Mouse (Mus musculus): ENCODE results near the gene 1700003E16Rik. TPM values are rescaled to one million over a fixed set of nuclear protein-coding genes. Genes with fewer than 3 reads are reported as not detected.
"Not testable (repeated sequence)": the region's sequence is repeated elsewhere in the genome, so short reads cannot be mapped to it uniquely, and the experiment has no call there.

Gene 1700003E16Rik
- polyA plus RNA-seq, 1 experiment from 2014 or later: 2.1 TPM

DNA sequence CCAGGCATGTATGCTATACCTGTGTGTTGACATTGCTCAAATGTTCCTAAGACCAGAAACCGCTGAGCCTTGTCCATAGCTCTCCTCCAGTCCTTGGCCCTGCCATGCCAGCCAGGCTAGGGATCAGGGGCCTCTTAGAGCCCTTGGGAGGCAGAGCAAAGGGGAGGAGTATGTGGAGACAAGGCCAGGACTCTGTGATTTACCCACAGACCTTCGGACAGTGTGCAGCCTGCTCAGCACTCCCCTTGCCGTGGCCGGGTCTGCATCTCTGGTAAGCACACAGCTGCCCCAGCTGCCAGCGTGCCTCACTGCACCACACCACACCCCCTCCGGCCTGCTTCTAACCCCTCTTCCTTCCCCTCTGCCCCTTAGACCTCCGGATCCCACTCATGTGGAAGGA is 8.9 kb upstream of the 1700003E16Rik start:
- Histone ChIP-seq H3K36me3 (replicated peaks) (peaks cover 67% of the 10 kb centered on the region), H3K9me3 (no peaks in the 10 kb centered on the region), H3K27ac (replicated peaks) (0 out of 2 replicates have a peak overlapping the region, but pooled peaks have one; percentile 4), H3K27me3 (replicated peaks; ENCODE audit: low read depth, poor library complexity, severe bottlenecking) (peaks cover 6% of the 10 kb centered on the region; the same call in 1 of the 2 replicates), H3K4me3 (no peak overlapping the region), H3K4me1 (peaks cover 45% of the 10 kb centered on the region)
- DNase-seq (ENCODE audit: low spot score): no peak
- 65% methylated on average over 7 of the region's 7 CpGs for WGBS

- Histone ChIP-seq H3K27me3 (replicated peaks; ENCODE audit: low read depth, poor library complexity, severe bottlenecking) (0 out of 2 replicates have a peak, but pooled peaks cover 15% of the 10 kb centered on the region), H3K4me1 (peaks cover 46% of the 10 kb centered on the region), H3K36me3 (replicated peaks) (peaks cover 70% of the 10 kb centered on the region), H3K27ac (replicated peaks) (no peak overlapping the region), H3K9me3 (no peaks in the 10 kb centered on the region), H3K4me3 (no peak overlapping the region)
- no peak for DNase-seq (ENCODE audit: low spot score)
- WGBS: 31% methylated on average over 8 of the region's 8 CpGs
Observed at GRCm38 (mm10) chr6:83151721-83152120, 4.5 kb upstream of the 1700003E16Rik start.

DNA sequence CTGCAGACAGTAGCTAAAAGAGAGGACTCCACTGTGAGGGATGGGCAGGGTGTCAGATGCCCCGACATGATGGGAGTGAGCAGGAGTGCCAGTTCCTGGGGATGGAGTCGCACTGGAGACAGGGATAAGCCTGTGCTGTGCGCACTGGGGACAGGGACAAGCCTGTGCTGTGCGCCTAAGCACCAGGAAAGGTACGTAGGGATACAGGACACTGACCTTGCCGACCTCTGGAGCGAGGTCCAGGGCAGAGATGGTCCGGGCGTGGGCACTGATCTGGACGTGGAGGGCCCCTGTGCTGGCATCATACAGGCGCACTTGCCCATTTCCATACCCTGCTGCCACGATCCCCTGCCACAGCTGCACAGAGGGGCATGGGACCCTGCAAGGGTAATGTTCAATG is 3.2 kb upstream of the 1700003E16Rik start:
- Histone ChIP-seq H3K27me3 (replicated peaks; ENCODE audit: low read depth, poor library complexity, severe bottlenecking) (0 out of 2 replicates have a peak, but pooled peaks cover 15% of the 10 kb centered on the region), H3K36me3 (replicated peaks) (peaks cover 57% of the 10 kb centered on the region), H3K9me3 (no peaks in the 10 kb centered on the region), H3K4me1 (peaks cover 41% of the 10 kb centered on the region), H3K27ac (replicated peaks) (no peak overlapping the region), H3K4me3 (no peak overlapping the region)
- DNase-seq (ENCODE audit: low spot score): no peak
- WGBS: 84% methylated on average over 12 of the region's 12 CpGs

- Histone ChIP-seq H3K9me3 (no peaks in the 10 kb centered on the region), H3K27ac (replicated peaks) (no peak overlapping the region), H3K4me3 (no peak overlapping the region), H3K27me3 (replicated peaks; ENCODE audit: low read depth, poor library complexity, severe bottlenecking) (0 out of 2 replicates have a peak, but pooled peaks cover 15% of the 10 kb centered on the region), H3K4me1 (peaks cover 41% of the 10 kb centered on the region), H3K36me3 (replicated peaks) (peaks cover 52% of the 10 kb centered on the region)
- 63% methylated on average over 5 of the region's 5 CpGs for WGBS
- no peak for DNase-seq (ENCODE audit: low spot score)
Observed at GRCm38 (mm10) chr6:83153485-83153884, 2.7 kb upstream of the 1700003E16Rik start.

DNA sequence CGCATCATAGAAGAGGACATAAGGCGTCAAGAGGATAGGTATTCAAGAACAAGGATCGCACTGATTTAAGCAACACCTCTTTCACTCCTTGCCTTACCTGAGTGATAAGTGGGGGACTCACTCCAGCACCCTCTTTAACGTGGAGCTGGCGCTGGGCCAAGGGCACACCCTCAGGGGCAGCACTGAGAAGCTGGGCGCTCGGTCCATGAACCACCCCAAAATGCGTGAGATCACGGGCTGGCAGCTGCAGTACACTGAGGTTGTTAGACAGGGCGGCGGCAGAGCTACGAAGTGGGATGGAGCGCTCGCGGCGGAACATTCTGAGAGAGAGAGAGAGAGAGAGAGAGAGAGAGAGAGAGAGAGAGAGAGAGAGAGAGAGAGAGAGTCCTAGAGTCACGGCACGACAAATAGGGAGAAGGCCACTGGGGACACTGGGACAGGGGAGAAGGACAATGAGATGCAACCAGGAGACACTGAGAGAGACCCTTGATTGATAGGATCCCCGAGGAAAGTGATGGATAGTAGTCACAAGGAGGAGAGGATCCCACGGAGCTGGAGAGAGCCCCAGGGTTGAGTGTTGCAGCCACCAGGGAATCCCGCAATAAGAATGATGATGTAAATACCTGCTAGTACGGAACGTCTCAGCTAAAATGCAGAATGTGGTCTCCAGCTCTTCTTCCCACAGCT is 509 bp upstream of the 1700003E16Rik start:
- H3K27ac ChIP-seq (replicated peaks): peak overlapping the region; percentile 80
- peak overlapping the region; percentile 73 for H3K4me3 ChIP-seq
- peaks cover 26% of the 10 kb centered on the region for H3K27me3 ChIP-seq (replicated peaks; ENCODE audit: low read depth, poor library complexity, severe bottlenecking)
- 11% methylated on average over 23 of the region's 23 CpGs for WGBS
- no peaks in the 10 kb centered on the region for H3K9me3 ChIP-seq
- peaks cover 30% of the 10 kb centered on the region for H3K36me3 ChIP-seq (replicated peaks)
- H3K4me1 ChIP-seq: peaks cover 38% of the 10 kb centered on the region
- DNase-seq (ENCODE audit: low spot score): peak; percentile 38

DNA sequence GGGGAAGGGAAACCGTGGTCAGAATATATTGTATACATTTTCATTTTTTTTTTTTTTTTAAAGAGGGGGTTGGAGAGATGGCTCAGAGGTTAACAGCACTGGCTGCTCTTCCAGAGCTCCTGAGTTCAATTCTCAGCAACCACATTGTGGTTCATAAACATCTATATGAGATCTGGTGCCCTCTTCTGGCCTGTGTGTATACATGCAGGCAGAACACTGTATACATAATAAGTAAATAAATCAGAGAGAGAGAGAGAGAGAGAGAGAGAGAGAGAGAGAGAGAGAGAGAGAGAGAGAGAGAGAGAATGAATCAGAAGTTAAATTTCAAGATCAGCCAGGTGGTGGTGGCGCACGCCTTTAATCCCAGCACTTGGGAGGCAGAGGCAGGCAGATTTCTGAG is 3.3 kb downstream of the 1700003E16Rik start:
- H3K4me3 ChIP-seq; H3K9me3 ChIP-seq; H3K27ac ChIP-seq (replicated peaks); H3K36me3 ChIP-seq (replicated peaks): not testable (repeated sequence)
- Histone ChIP-seq H3K4me1 (peaks cover 41% of the 10 kb centered on the region), H3K27me3 (replicated peaks; ENCODE audit: low read depth, poor library complexity, severe bottlenecking) (peaks cover 46% of the 10 kb centered on the region)
- DNase-seq (ENCODE audit: low spot score): peak; percentile 52
- 33% methylated on average over 3 of the region's 3 CpGs for WGBS

DNA sequence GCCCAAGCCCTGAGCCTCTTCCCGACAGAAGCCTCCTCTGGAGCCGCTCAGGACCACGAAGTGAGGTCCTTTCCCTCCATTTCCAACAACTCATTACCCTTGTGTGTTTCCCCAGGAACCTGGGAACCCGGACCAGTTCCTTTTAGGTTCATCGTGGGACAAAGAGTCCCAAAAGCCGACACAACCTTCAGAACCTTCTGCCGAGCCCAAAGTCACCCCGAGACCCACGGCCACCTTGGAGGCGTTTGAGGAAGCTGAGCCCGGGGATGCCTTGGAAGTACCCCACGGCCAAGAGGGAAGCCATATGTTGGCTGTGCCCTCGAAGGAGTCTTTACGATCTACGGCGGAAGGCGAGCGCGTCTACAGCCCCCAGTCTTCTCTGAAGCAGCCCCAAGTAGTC is 5.2 kb downstream of the 1700003E16Rik start:
- DNase-seq (ENCODE audit: low spot score): no peak
- WGBS: 6% methylated on average over 19 of the region's 19 CpGs

DNA sequence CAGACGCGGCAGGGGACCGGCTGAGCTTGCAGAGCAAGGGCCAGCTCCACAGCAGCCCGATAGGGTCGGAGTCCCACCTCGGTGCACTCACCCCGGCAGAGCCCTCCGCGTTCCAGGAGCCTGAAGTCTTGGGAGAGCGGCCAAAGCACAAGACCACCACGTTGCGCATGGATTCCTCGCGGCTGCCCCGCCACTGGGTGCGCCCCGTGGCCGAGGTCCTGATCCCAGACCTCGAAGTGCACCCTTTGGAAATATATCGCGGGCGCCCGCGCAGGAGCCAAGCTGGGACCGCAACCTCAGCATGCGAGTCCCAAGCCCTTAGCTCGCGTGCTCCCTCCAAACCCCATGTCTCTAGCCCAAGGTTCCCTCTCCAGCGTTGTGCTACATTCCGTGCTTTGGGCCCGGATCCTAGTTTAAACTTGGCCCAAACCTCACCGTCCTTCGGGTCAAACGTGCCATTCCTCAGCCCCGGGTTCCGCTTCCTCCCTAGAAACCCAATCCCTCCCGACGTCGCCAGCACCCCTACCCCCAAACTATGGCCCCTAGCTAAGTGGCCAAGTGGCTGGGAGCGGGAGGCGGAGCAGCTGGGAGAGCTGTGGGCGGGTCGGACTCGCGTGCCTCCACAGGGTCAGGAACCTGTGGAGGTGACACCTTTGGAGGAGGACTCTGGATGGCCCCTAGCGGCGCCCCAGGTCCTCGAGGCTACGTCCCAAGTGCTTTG is 5.9 kb downstream of the 1700003E16Rik start:
- no peaks in the 10 kb centered on the region for H3K9me3 ChIP-seq

More for the DNA sequence above, 5.2 kb downstream of the 1700003E16Rik start:
- Histone ChIP-seq H3K9me3 (no peaks in the 10 kb centered on the region), H3K4me3 (peak overlapping the region; percentile 54), H3K27me3 (replicated peaks; ENCODE audit: low read depth, poor library complexity, severe bottlenecking) (peaks cover 34% of the 10 kb centered on the region), H3K27ac (replicated peaks) (no peak overlapping the region), H3K36me3 (replicated peaks) (no peaks in the 10 kb centered on the region), H3K4me1 (peaks cover 32% of the 10 kb centered on the region)

DNA sequence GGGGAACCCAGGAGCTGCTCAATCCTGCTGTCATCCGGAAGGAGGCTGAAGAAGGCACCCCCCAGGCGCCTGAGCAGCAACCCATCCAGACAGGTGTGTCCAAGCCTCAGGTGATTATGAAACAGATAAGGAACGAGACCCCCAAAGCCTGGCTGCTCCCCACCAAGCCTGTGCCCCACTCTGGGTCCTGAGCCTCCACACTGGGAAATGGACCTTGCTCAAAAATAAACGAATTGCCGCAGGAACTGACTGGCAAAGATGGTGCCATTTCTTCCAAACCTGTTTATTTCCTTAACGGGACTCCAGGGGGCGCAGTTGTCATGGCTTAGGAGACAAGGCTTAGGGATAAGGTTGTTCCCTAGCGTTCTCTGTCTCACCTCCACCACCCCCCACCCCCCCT is 6.5 kb downstream of the 1700003E16Rik start:
- H3K9me3 ChIP-seq: no peaks in the 10 kb centered on the region
- H3K4me3 ChIP-seq: peak overlapping the region; percentile 54
- WGBS: under 1% methylated on average over 8 of the region's 8 CpGs
- DNase-seq (ENCODE audit: low spot score): peak; percentile 77
- no peak overlapping the region for H3K27ac ChIP-seq (replicated peaks)
- H3K27me3 ChIP-seq (replicated peaks; ENCODE audit: low read depth, poor library complexity, severe bottlenecking): peaks cover 34% of the 10 kb centered on the region
- H3K4me1 ChIP-seq: peaks cover 40% of the 10 kb centered on the region
- no peaks in the 10 kb centered on the region for H3K36me3 ChIP-seq (replicated peaks)

More for the DNA sequence above, 5.9 kb downstream of the 1700003E16Rik start:
- H3K4me3 ChIP-seq: peak overlapping the region; percentile 54
- DNase-seq (ENCODE audit: low spot score): peak; percentile 65
- H3K27me3 ChIP-seq (replicated peaks; ENCODE audit: low read depth, poor library complexity, severe bottlenecking): peaks cover 34% of the 10 kb centered on the region
- no peaks in the 10 kb centered on the region for H3K36me3 ChIP-seq (replicated peaks)
- H3K27ac ChIP-seq (replicated peaks): peak overlapping the region; percentile 12; the same call in 1 of the 2 replicates
- peaks cover 36% of the 10 kb centered on the region for H3K4me1 ChIP-seq
- under 1% methylated on average over 49 of the region's 49 CpGs for WGBS

GRCm38 (mm10) chr6:83165026-83165606 is 8.9 kb downstream of the 1700003E16Rik start:
- DNase-seq (ENCODE audit: low spot score): no peak

GRCm38 (mm10) chr6:83165607-83166242 is 9.5 kb downstream of the 1700003E16Rik start, which contains the start of gene Dctn1:
Dctn1 (plus strand) TSS chr6:83165920.
- peak; percentile 95 for DNase-seq (ENCODE audit: low spot score)
- peaks cover 41% of the 10 kb centered on the region for H3K4me1 ChIP-seq
- peak within 1 kb of the TSS; percentile 99 for H3K27ac ChIP-seq (replicated peaks)
- H3K27me3 ChIP-seq (replicated peaks; ENCODE audit: low read depth, poor library complexity, severe bottlenecking): peaks cover 22% of the 10 kb centered on the region
- H3K9me3 ChIP-seq: no peaks in the 10 kb centered on the region
- no peaks in the 10 kb centered on the region for H3K36me3 ChIP-seq (replicated peaks)
- peak within 1 kb of the TSS; percentile 88 for H3K4me3 ChIP-seq
- WGBS: under 1% methylated on average over 58 of the region's 58 CpGs

More at GRCm38 (mm10) chr6:83165026-83165606, 8.9 kb downstream of the 1700003E16Rik start:
- Histone ChIP-seq H3K4me3 (peak overlapping the region; percentile 88), H3K27me3 (replicated peaks; ENCODE audit: low read depth, poor library complexity, severe bottlenecking) (peaks cover 28% of the 10 kb centered on the region), H3K4me1 (peaks cover 40% of the 10 kb centered on the region), H3K36me3 (replicated peaks) (no peaks in the 10 kb centered on the region), H3K27ac (replicated peaks) (peak overlapping the region; percentile 99), H3K9me3 (no peaks in the 10 kb centered on the region)
- 8% methylated on average over 6 of the region's 6 CpGs for WGBS

- 1% methylated on average over 12 of the region's 12 CpGs for WGBS
- DNase-seq (ENCODE audit: low spot score): no peak
- Histone ChIP-seq H3K9me3 (no peaks in the 10 kb centered on the region), H3K4me3 (peak overlapping the region; percentile 88), H3K36me3 (replicated peaks) (no peaks in the 10 kb centered on the region), H3K27me3 (replicated peaks; ENCODE audit: low read depth, poor library complexity, severe bottlenecking) (peaks cover 17% of the 10 kb centered on the region), H3K27ac (replicated peaks) (peak overlapping the region; percentile 99), H3K4me1 (peaks cover 42% of the 10 kb centered on the region)
Observed at GRCm38 (mm10) chr6:83166243-83166630, 10.0 kb downstream of the 1700003E16Rik start.

Data from embryonic facial prominence, embryonic 10.5 days (tissue).